Mouse (Mus musculus): ENCODE data around the gene 1700024P04Rik. TPM values are rescaled to one million over a fixed set of nuclear protein-coding genes. Genes with fewer than 3 reads are reported as not detected.
"Not testable (repeated sequence)": the region's sequence is repeated elsewhere in the genome, so short reads cannot be mapped to it uniquely, and the experiment has no call there.

Gene 1700024P04Rik
- polyA plus RNA-seq, 1 experiment from 2014 or later: not detected

- Histone ChIP-seq H3K4me3 (ENCODE audit: low read depth, low read length) (no peak overlapping the region), H3K27ac (ENCODE audit: low read depth, low read length) (no peak overlapping the region), H3K4me2 (no peak overlapping the region), H3K4me1 (ENCODE audit: control insufficient read depth, insufficient read depth, low read length) (no peaks in the 10 kb centered on the region), H3K9me3 (ENCODE audit: control insufficient read depth, low read length) (no peaks in the 10 kb centered on the region), H3K27me3 (ENCODE audit: control insufficient read depth, insufficient read depth, low read length) (no peaks in the 10 kb centered on the region), H3K9ac (ENCODE audit: low read length) (no peak overlapping the region), H3K36me3 (ENCODE audit: control insufficient read depth, insufficient read depth, low read length) (no peaks in the 10 kb centered on the region)
- DNase-seq (ENCODE audit: low spot score, missing footprints): no peak
- WGBS: 67% methylated on average over 4 of the region's 4 CpGs
- no peak for ATAC-seq (ENCODE audit: low FRiP score)
Observed at GRCm38 (mm10) chr13:99016696-99017095, 32.3 kb upstream of the 1700024P04Rik start.

- no peaks in the 10 kb centered on the region for H3K9me3 ChIP-seq (ENCODE audit: control insufficient read depth, low read length)
- DNase-seq (ENCODE audit: low spot score, missing footprints): no peak
- H3K36me3 ChIP-seq (ENCODE audit: control insufficient read depth, insufficient read depth, low read length): no peaks in the 10 kb centered on the region
- H3K4me1 ChIP-seq (ENCODE audit: control insufficient read depth, insufficient read depth, low read length): no peaks in the 10 kb centered on the region
- no peaks in the 10 kb centered on the region for H3K27me3 ChIP-seq (ENCODE audit: control insufficient read depth, insufficient read depth, low read length)
- H3K4me2 ChIP-seq: no peak overlapping the region
- H3K27ac ChIP-seq (ENCODE audit: low read depth, low read length): no peak overlapping the region
- H3K9ac ChIP-seq (ENCODE audit: low read length): no peak overlapping the region
- ATAC-seq (ENCODE audit: low FRiP score): no peak
- WGBS: 82% methylated on average over 5 of the region's 5 CpGs
- H3K4me3 ChIP-seq (ENCODE audit: low read depth, low read length): no peak overlapping the region
Observed at GRCm38 (mm10) chr13:99012891-99013290, 28.5 kb upstream of the 1700024P04Rik start.

- H3K9ac ChIP-seq (ENCODE audit: low read length): no peak overlapping the region
- H3K36me3 ChIP-seq (ENCODE audit: control insufficient read depth, insufficient read depth, low read length): no peaks in the 10 kb centered on the region
- no peak overlapping the region for H3K4me2 ChIP-seq
- H3K27me3 ChIP-seq (ENCODE audit: control insufficient read depth, insufficient read depth, low read length): no peaks in the 10 kb centered on the region
- H3K4me1 ChIP-seq (ENCODE audit: control insufficient read depth, insufficient read depth, low read length): no peaks in the 10 kb centered on the region
- H3K27ac ChIP-seq (ENCODE audit: low read depth, low read length): no peak overlapping the region
- WGBS: 89% methylated on average over 5 of the region's 5 CpGs
- ATAC-seq (ENCODE audit: low FRiP score) (no peak), DNase-seq (ENCODE audit: low spot score, missing footprints) (peak; percentile 10)
- peaks cover 6% of the 10 kb centered on the region; the same call in 1 of the 2 replicates for H3K9me3 ChIP-seq (ENCODE audit: control insufficient read depth, low read length)
- H3K4me3 ChIP-seq (ENCODE audit: low read depth, low read length): no peak overlapping the region
Observed at GRCm38 (mm10) chr13:99008013-99008412, 23.6 kb upstream of the 1700024P04Rik start.

GRCm38 (mm10) chr13:99006389-99007099 is 22.2 kb upstream of the 1700024P04Rik start:
- no peak for ATAC-seq (ENCODE audit: low FRiP score)
- peaks cover 6% of the 10 kb centered on the region; the same call in 1 of the 2 replicates for H3K9me3 ChIP-seq (ENCODE audit: control insufficient read depth, low read length)
- H3K9ac ChIP-seq (ENCODE audit: low read length): no peak overlapping the region
- H3K4me2 ChIP-seq: no peak overlapping the region
- H3K4me1 ChIP-seq (ENCODE audit: control insufficient read depth, insufficient read depth, low read length): no peaks in the 10 kb centered on the region
- 95% methylated on average over 17 of the region's 17 CpGs for WGBS
- no peak overlapping the region for H3K4me3 ChIP-seq (ENCODE audit: low read depth, low read length)
- no peak for DNase-seq (ENCODE audit: low spot score, missing footprints)
- no peak overlapping the region for H3K27ac ChIP-seq (ENCODE audit: low read depth, low read length)
- no peaks in the 10 kb centered on the region for H3K27me3 ChIP-seq (ENCODE audit: control insufficient read depth, insufficient read depth, low read length)
- H3K36me3 ChIP-seq (ENCODE audit: control insufficient read depth, insufficient read depth, low read length): no peaks in the 10 kb centered on the region

GRCm38 (mm10) chr13:99001652-99002051 is 17.3 kb upstream of the 1700024P04Rik start:
- ATAC-seq (ENCODE audit: low FRiP score); H3K36me3 ChIP-seq (ENCODE audit: control insufficient read depth, insufficient read depth, low read length); H3K4me1 ChIP-seq (ENCODE audit: control insufficient read depth, insufficient read depth, low read length); H3K9ac ChIP-seq (ENCODE audit: low read length); H3K27ac ChIP-seq (ENCODE audit: low read depth, low read length); H3K27me3 ChIP-seq (ENCODE audit: control insufficient read depth, insufficient read depth, low read length); H3K9me3 ChIP-seq (ENCODE audit: control insufficient read depth, low read length); H3K4me2 ChIP-seq; H3K4me3 ChIP-seq (ENCODE audit: low read depth, low read length): not testable (repeated sequence)
- WGBS: 91% methylated on average over 2 of the region's 2 CpGs
- peak; percentile 44 for DNase-seq (ENCODE audit: low spot score, missing footprints)

- Histone ChIP-seq H3K4me2 (no peak overlapping the region), H3K4me3 (ENCODE audit: low read depth, low read length) (no peak overlapping the region), H3K4me1 (ENCODE audit: control insufficient read depth, insufficient read depth, low read length) (no peaks in the 10 kb centered on the region), H3K27ac (ENCODE audit: low read depth, low read length) (no peak overlapping the region), H3K27me3 (ENCODE audit: control insufficient read depth, insufficient read depth, low read length) (no peaks in the 10 kb centered on the region), H3K9me3 (ENCODE audit: control insufficient read depth, low read length) (no peaks in the 10 kb centered on the region; the same call in 1 of the 2 replicates), H3K36me3 (ENCODE audit: control insufficient read depth, insufficient read depth, low read length) (no peaks in the 10 kb centered on the region), H3K9ac (ENCODE audit: low read length) (no peak overlapping the region)
- no peak for ATAC-seq (ENCODE audit: low FRiP score)
- WGBS: 58% methylated on average over 5 of the region's 5 CpGs
- DNase-seq (ENCODE audit: low spot score, missing footprints): no peak
Observed at GRCm38 (mm10) chr13:98997025-98997424, 12.7 kb upstream of the 1700024P04Rik start.

- Histone ChIP-seq H3K36me3 (ENCODE audit: control insufficient read depth, insufficient read depth, low read length) (no peaks in the 10 kb centered on the region), H3K27ac (ENCODE audit: low read depth, low read length) (no peak overlapping the region), H3K4me1 (ENCODE audit: control insufficient read depth, insufficient read depth, low read length) (no peaks in the 10 kb centered on the region), H3K9me3 (ENCODE audit: control insufficient read depth, low read length) (no peaks in the 10 kb centered on the region), H3K4me2 (no peak overlapping the region), H3K4me3 (ENCODE audit: low read depth, low read length) (no peak overlapping the region), H3K27me3 (ENCODE audit: control insufficient read depth, insufficient read depth, low read length) (no peaks in the 10 kb centered on the region), H3K9ac (ENCODE audit: low read length) (no peak overlapping the region)
- DNase-seq (ENCODE audit: low spot score, missing footprints) (no peak), ATAC-seq (ENCODE audit: low FRiP score) (no peak)
- WGBS: 90% methylated on average over 4 of the region's 4 CpGs
Observed at GRCm38 (mm10) chr13:98977070-98977785, 7.1 kb downstream of the 1700024P04Rik start.

GRCm38 (mm10) chr13:98976022-98976421 is 8.3 kb downstream of the 1700024P04Rik start:
- not testable (repeated sequence) for H3K4me2 ChIP-seq; H3K4me3 ChIP-seq (ENCODE audit: low read depth, low read length); H3K9ac ChIP-seq (ENCODE audit: low read length); H3K4me1 ChIP-seq (ENCODE audit: control insufficient read depth, insufficient read depth, low read length); H3K36me3 ChIP-seq (ENCODE audit: control insufficient read depth, insufficient read depth, low read length); H3K9me3 ChIP-seq (ENCODE audit: control insufficient read depth, low read length); H3K27ac ChIP-seq (ENCODE audit: low read depth, low read length); DNase-seq (ENCODE audit: low spot score, missing footprints); ATAC-seq (ENCODE audit: low FRiP score); H3K27me3 ChIP-seq (ENCODE audit: control insufficient read depth, insufficient read depth, low read length)
- 65% methylated on average over 3 of the region's 3 CpGs for whole genome bisulfite sequencing

GRCm38 (mm10) chr13:98972090-98972489 is 12.3 kb downstream of the 1700024P04Rik start:
- ATAC-seq (ENCODE audit: low FRiP score): no peak
- H3K9me3 ChIP-seq (ENCODE audit: control insufficient read depth, low read length): no peaks in the 10 kb centered on the region

More at GRCm38 (mm10) chr13:98972090-98972489, 12.3 kb downstream of the 1700024P04Rik start:
- Histone ChIP-seq H3K4me3 (ENCODE audit: low read depth, low read length) (no peak overlapping the region), H3K27ac (ENCODE audit: low read depth, low read length) (no peak overlapping the region), H3K36me3 (ENCODE audit: control insufficient read depth, insufficient read depth, low read length) (no peaks in the 10 kb centered on the region), H3K4me2 (no peak overlapping the region), H3K9ac (ENCODE audit: low read length) (no peak overlapping the region), H3K4me1 (ENCODE audit: control insufficient read depth, insufficient read depth, low read length) (no peaks in the 10 kb centered on the region), H3K27me3 (ENCODE audit: control insufficient read depth, insufficient read depth, low read length) (no peaks in the 10 kb centered on the region)
- 93% methylated on average over 3 of the region's 3 CpGs for WGBS
- DNase-seq (ENCODE audit: low spot score, missing footprints): no peak

Measured in midbrain, embryonic 11.5 days (tissue).